Mouse (Mus musculus) left cerebral cortex, postnatal 10 days (tissue): ENCODE measurements around the gene Gpr176. TPM values are rescaled to one million over a fixed set of nuclear protein-coding genes. Genes with fewer than 3 reads are reported as not detected.

ENCODE experiments used
- DNase-seq, 2 experiments: peaks; one replicate each; pipeline ENCODE4 v3.0.0; 2021 to 2022; ENCODE audit warnings: low spot score in 2 of 2, mixed read lengths in 1 of 2; ENCODE audit errors: extremely low spot score in 1 of 2
- intact Hi-C: fragments of 180-260 bp; cut with DNase I; formaldehyde crosslinking; loops from one replicate; pipeline ENCODE4 v1.15.1; 2025
- microRNA-seq: library from miRNA; unstranded; fragments of <30 nt; microRNA quantifications from one replicate; pipeline ENCODE4 v1.2.0, GENCODE M21; 2022
- total RNA-seq, 2 experiments: library from RNA; stranded (reverse); gene quantifications; 2 replicates each; pipeline ENCODE4 v1.2.3; 2021

The Gpr176 gene
- total RNA-seq, 2 experiments from 2014 or later: 11.8 to 12.5 TPM

GRCm38 (mm10) chr2:118263914-118264201, 109.4 kb downstream of the Gpr176 start:
- DNase-seq: peak in 1 of 2 experiments; percentile 28

GRCm38 (mm10) chr2:118263151-118263913, 109.9 kb downstream of the Gpr176 start:
- peak; percentile 39 to 61 for DNase-seq
- intact Hi-C loops: loop anchor here (10.0 kb wide), 5 partner anchors 111 to 621 kb away; partner anchors contain the start of gene Gpr176

More at GRCm38 (mm10) chr2:118263914-118264201, 109.4 kb downstream of the Gpr176 start:
- intact Hi-C loops: loop anchor here (10.0 kb wide), 5 partner anchors 111 to 621 kb away; partner anchors contain the start of gene Gpr176

- intact Hi-C loops: loop anchor here (10.0 kb wide), 5 partner anchors 112 to 622 kb away; partner anchors contain the start of gene Gpr176
- DNase-seq: peak; percentile 34 to 74
Observed at GRCm38 (mm10) chr2:118262673-118263072, 110.5 kb downstream of the Gpr176 start.

GRCm38 (mm10) chr2:118259746-118260145, 113.5 kb downstream of the Gpr176 start:
- intact Hi-C loops: loop anchor here (10.0 kb wide), 5 partner anchors 115 to 625 kb away; partner anchors contain the start of gene Gpr176
- no peak for DNase-seq

GRCm38 (mm10) chr2:118257094-118257493, 116.1 kb downstream of the Gpr176 start:
- intact Hi-C loops: no loop called here
- DNase-seq: no peak

- intact Hi-C loops: no loop called here
- peak; percentile 79 to 87 for DNase-seq
Observed at GRCm38 (mm10) chr2:118256621-118257053, 116.6 kb downstream of the Gpr176 start, which contains the start of gene Fsip1. Gene Fsip1, minus strand, starts transcription at chr2:118256966.

GRCm38 (mm10) chr2:118254516-118254915, 118.7 kb downstream of the Gpr176 start:
- no peak for DNase-seq
- intact Hi-C loops: no loop called here

GRCm38 (mm10) chr2:118248966-118249365, 124.3 kb downstream of the Gpr176 start:
- intact Hi-C loops: no loop called here
- no peak for DNase-seq

GRCm38 (mm10) chr2:118248016-118248415, 125.2 kb downstream of the Gpr176 start:
- intact Hi-C loops: no loop called here
- no peak for DNase-seq

GRCm38 (mm10) chr2:118245914-118246313, 127.3 kb downstream of the Gpr176 start:
- DNase-seq: peak; percentile 46 to 75
- intact Hi-C loops: loop anchor here (2.0 kb wide), 1 partner anchor 791 kb away; no protein-coding TSS in a partner anchor

- intact Hi-C loops: loop anchor here (5.0 kb wide), 1 partner anchor 124 kb away; the partner anchor contains the start of gene Thbs1
- no peak for DNase-seq
Observed at GRCm38 (mm10) chr2:118236196-118236595, 137.0 kb downstream of the Gpr176 start.

GRCm38 (mm10) chr2:118235614-118236013, 137.6 kb downstream of the Gpr176 start:
- DNase-seq: no peak
- intact Hi-C loops: loop anchor here (5.0 kb wide), 1 partner anchor 123 kb away; the partner anchor contains the start of gene Thbs1

- no peak for DNase-seq
- intact Hi-C loops: no loop called here
Observed at GRCm38 (mm10) chr2:118230544-118230943, 142.7 kb downstream of the Gpr176 start.

GRCm38 (mm10) chr2:118228486-118229079, 144.6 kb downstream of the Gpr176 start:
- intact Hi-C loops: no loop called here
- no peak for DNase-seq

Small RNAs within 50 kb of the gene (microRNA-seq; reads per million reads assigned to microRNA genes)
- gene Gm22800: not detected

Other genes with a start within 250 kb of the Gpr176 start
- gene Fsip1, start 116.5 kb downstream of the Gpr176 start, total RNA-seq: 1 to 10 TPM; 1.4 to 2.0 TPM
- gene Eif2ak4, start 15.2 kb upstream of the Gpr176 start, total RNA-seq: 10 to 100 TPM; 20.1 to 20.8 TPM
- 100 to 1,000 TPM; 159 to 171 TPM for gene Srp14, start 106.3 kb upstream of the Gpr176 start, total RNA-seq
- 1 to 10 TPM; 4.0 to 5.2 TPM for gene Bmf, start 176.3 kb upstream of the Gpr176 start, total RNA-seq
- gene Bub1b, start 224.8 kb upstream of the Gpr176 start, total RNA-seq: 1 to 10 TPM; 2.8 to 4.5 TPM